Mouse (Mus musculus): Measurements from ENCODE around the gene Gm49361. TPM values are rescaled to one million over a fixed set of nuclear protein-coding genes. Genes with fewer than 3 reads are reported as not detected.

Gm49361 gene
- total and polyA plus RNA-seq, 3 experiments: not detected

DNA sequence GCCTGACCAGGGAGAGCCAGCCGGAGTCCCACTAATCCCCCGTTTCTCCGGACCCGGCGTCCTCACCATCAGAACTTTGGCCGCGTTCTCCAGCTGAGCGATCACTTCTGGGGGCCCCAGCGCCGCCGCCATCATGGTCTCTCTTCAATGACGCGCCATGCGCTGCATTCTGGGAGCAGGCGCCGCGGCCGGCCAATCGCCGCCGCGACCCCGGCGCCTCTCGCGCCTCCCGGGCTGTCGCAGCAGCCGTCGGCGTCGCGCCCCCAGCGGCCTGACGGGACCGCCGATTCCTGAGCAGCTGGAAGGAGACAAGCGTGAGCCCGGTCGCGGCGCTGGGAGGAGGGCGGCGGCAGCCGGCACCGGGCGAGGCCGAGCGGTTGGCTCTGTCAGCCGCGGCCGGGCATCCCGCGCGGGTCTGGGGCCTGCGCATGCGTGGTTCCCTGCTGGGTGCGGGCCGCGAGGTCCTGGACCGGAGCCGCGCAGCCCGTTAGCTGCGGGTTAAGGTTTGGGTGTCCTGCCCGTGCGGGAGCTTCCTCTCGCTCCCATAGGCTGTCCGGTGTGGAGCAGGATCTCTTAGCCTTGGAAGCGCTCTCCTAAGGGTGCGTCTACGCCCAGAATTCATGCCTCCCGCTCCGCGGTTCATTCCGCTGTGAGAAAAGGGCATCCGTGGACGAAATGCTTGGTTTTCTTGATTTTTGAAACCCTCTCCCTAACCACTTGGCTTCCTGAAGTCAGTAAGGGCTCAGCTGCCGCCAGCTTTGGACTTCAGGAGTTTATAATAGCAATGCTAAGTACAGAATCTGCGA, 80.9 kb downstream of the Gm49361 start, which contains the start of gene Xpo4:
Gene Xpo4 (minus strand): TSS at position 609 of the 806 bp plus-strand sequence.
- dilution Hi-C loops (cut with MboI; ENCODE audit: extremely low pct_ligation_motif_present, extremely low pct_unique_long_range_greater_than_20kb, low sequenced_read_pairs): no loop called here

DNA sequence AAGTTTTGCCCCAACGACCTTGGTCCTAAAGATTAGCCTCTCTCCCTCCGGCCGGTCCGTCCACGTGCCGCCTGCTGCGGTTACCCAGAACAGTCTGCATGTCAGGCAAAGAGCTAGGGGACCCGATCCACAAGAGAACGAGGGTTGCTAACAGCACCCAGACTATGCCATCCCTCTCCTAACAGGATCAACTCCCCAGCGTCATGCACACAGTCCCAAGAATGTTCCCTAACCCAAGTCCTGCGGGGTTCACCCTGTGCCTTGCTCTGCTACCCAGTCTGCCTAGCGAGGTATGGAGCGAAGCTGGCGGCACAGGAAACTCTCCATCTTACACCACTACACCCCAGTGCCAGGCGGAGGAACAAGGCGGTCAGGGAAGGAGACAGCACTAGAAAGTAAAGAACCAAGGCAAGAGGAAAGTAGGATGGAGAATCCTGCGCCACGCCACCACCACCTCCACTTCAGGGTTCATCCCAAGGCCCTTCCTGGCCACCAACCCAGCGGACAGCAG, 81.5 kb downstream of the Gm49361 start:
- H3K4me1 ChIP-seq (ENCODE audit: control insufficient read depth in 1 of 2, insufficient read depth in 2 of 2): peaks cover 2 to 29% of the 10 kb centered on the region in 2 experiments; a peak in 3 of 4 replicates
- TF ChIP-seq E2F4 (IDR thresholded peaks at IDR 0.05; ENCODE audit: insufficient replicate concordance, low read depth, low read length): 0 out of 2 replicates have a peak, but pooled peaks have one; percentile 25
- peak; percentile 92 for TF ChIP-seq MYC (IDR thresholded peaks at IDR 0.05; ENCODE audit: low read depth, low read length)
- no peak for TF ChIP-seq EP300 (IDR thresholded peaks at IDR 0.05; ENCODE audit: low read length)
- TF ChIP-seq MAX (IDR thresholded peaks at IDR 0.05; ENCODE audit: low read length): peak; percentile 81
- peak; percentile 68 for TF ChIP-seq MXI1 (IDR thresholded peaks at IDR 0.05; ENCODE audit: low read depth, low read length)
- TF ChIP-seq BHLHE40 (IDR thresholded peaks at IDR 0.05; ENCODE audit: low read depth, low read length): peak; percentile 85
- TF ChIP-seq JUN (IDR thresholded peaks at IDR 0.05; ENCODE audit: insufficient read depth, low read depth, low read length): no peak
- no peak for TF ChIP-seq ZMIZ1 (IDR thresholded peaks at IDR 0.05; ENCODE audit: low read depth, low read length)
- H3K27ac ChIP-seq (ENCODE audit: insufficient read depth, low read depth): peak overlapping the region; percentile 70; the same call in 1 of the 2 replicates
- DNase-seq (ENCODE audit: extremely low read depth): peak; percentile 44
- dilution Hi-C loops (cut with MboI; ENCODE audit: extremely low pct_ligation_motif_present, extremely low pct_unique_long_range_greater_than_20kb, low sequenced_read_pairs): no loop called here
- peak overlapping the region; percentile 71 to 95 (median 95) for H3K4me3 ChIP-seq (replicated peaks in 1 of 3; ENCODE audit: low read depth in 2 of 3, low read length in 2 of 3, poor library complexity in 1 of 3)
- in situ Hi-C loops (cut with MboI; ENCODE audit: low pct_ligation_motif_present, low pct_unique_long_range_greater_than_20kb, low sequenced_read_pairs): no loop called here
- peaks cover 5 to 19% of the 10 kb centered on the region in 2 experiments for H3K36me3 ChIP-seq (replicated peaks in 1 of 2; ENCODE audit: control insufficient read depth in 1 of 2, insufficient read depth in 1 of 2, low read length in 1 of 2)
- no peaks in the 10 kb centered on the region for H3K27me3 ChIP-seq (replicated peaks)
- H3K4me2 ChIP-seq (ENCODE audit: insufficient read depth, low read depth, poor library complexity, severe bottlenecking): peak overlapping the region; percentile 77
- no peaks in the 10 kb centered on the region for H3K9me3 ChIP-seq (replicated peaks; ENCODE audit: low read length)
- peaks cover 57% of the 10 kb centered on the region for H3K79me2 ChIP-seq (replicated peaks; ENCODE audit: control insufficient read depth, extremely low read depth, insufficient read depth, poor library complexity, severe bottlenecking)
- H3K9ac ChIP-seq (ENCODE audit: insufficient read depth, low read depth): peak overlapping the region; percentile 84

More for the DNA sequence above, 80.9 kb downstream of the Gm49361 start, which contains the start of gene Xpo4:
- in situ Hi-C loops (cut with MboI; ENCODE audit: low pct_ligation_motif_present, low pct_unique_long_range_greater_than_20kb, low sequenced_read_pairs): no loop called here
- Histone ChIP-seq H3K27me3 (replicated peaks) (no peaks in the 10 kb centered on the region), H3K79me2 (replicated peaks; ENCODE audit: control insufficient read depth, extremely low read depth, insufficient read depth, poor library complexity, severe bottlenecking) (peaks cover 50% of the 10 kb centered on the region), H3K4me3 (replicated peaks in 1 of 3; ENCODE audit: low read depth in 2 of 3, low read length in 2 of 3, poor library complexity in 1 of 3) (peak within 1 kb of the TSS; percentile 71 to 95 (median 95)), H3K36me3 (replicated peaks in 1 of 2; ENCODE audit: control insufficient read depth in 1 of 2, insufficient read depth in 1 of 2, low read length in 1 of 2) (peaks cover 5 to 14% of the 10 kb centered on the region in 2 experiments), H3K27ac (ENCODE audit: insufficient read depth, low read depth) (peak within 1 kb of the TSS; percentile 70), H3K4me1 (ENCODE audit: control insufficient read depth in 1 of 2, insufficient read depth in 2 of 2) (peaks cover 2 to 29% of the 10 kb centered on the region in 2 experiments; a peak in 3 of 4 replicates), H3K9me3 (replicated peaks; ENCODE audit: low read length) (no peaks in the 10 kb centered on the region), H3K9ac (ENCODE audit: insufficient read depth, low read depth) (peak within 1 kb of the TSS; percentile 84), H3K4me2 (ENCODE audit: insufficient read depth, low read depth, poor library complexity, severe bottlenecking) (peak within 1 kb of the TSS; percentile 100)
- peak; percentile 73 for DNase-seq (ENCODE audit: extremely low read depth)
- TF ChIP-seq KAT2A (IDR thresholded peaks at IDR 0.05; ENCODE audit: insufficient replicate concordance, low read length) (peak; percentile 78; the same call in 1 of the 2 replicates), PAX5 (IDR thresholded peaks at IDR 0.05; ENCODE audit: low read length) (no peak), TBP (conservative IDR thresholded peaks at IDR 0.05; ENCODE audit: low read depth, low read length) (0 out of 2 replicates have a peak, but pooled peaks have one; percentile 46), USF2 (conservative IDR thresholded peaks at IDR 0.05; ENCODE audit: low read depth, low read length) (no peak), SIN3A (IDR thresholded peaks at IDR 0.05; ENCODE audit: low read length) (peak; percentile 81), HCFC1 (IDR thresholded peaks at IDR 0.05; ENCODE audit: low read depth, low read length) (peak; percentile 78), ETS1 (conservative IDR thresholded peaks at IDR 0.05; ENCODE audit: low read depth, low read length) (no peak), BHLHE40 (IDR thresholded peaks at IDR 0.05; ENCODE audit: low read depth, low read length) (no peak), ZC3H11A (IDR thresholded peaks at IDR 0.05; ENCODE audit: low read depth, low read length) (no peak), RAD21 (IDR thresholded peaks at IDR 0.05; ENCODE audit: low read depth, low read length) (no peak), ZKSCAN1 (IDR thresholded peaks at IDR 0.05; ENCODE audit: borderline replicate concordance, low read depth, low read length) (no peak), NRF1 (IDR thresholded peaks at IDR 0.05; ENCODE audit: low read depth, low read length) (peak; percentile 89), MXI1 (IDR thresholded peaks at IDR 0.05; ENCODE audit: low read depth, low read length) (peak; percentile 75), CTCF (conservative IDR thresholded peaks at IDR 0.05 in 1 of 2, IDR thresholded peaks at IDR 0.05 in 1 of 2; ENCODE audit: low read depth in 2 of 2, low read length in 2 of 2) (peak in 1 of 2 experiments; percentile 32; a peak in 1 of 4 replicates), CHD2 (IDR thresholded peaks at IDR 0.05; ENCODE audit: low read length) (peak; percentile 59), JUN (IDR thresholded peaks at IDR 0.05; ENCODE audit: insufficient read depth, low read depth, low read length) (no peak), JUND (conservative IDR thresholded peaks at IDR 0.05; ENCODE audit: low read depth, low read length) (no peak), GABPA (IDR thresholded peaks at IDR 0.05; ENCODE audit: insufficient replicate concordance, low read depth, low read length) (no peak), MAFK (IDR thresholded peaks at IDR 0.05; ENCODE audit: insufficient replicate concordance, low read length) (no peak), UBTF (IDR thresholded peaks at IDR 0.05; ENCODE audit: low read depth, low read length) (peak; percentile 97), CHD1 (IDR thresholded peaks at IDR 0.05; ENCODE audit: low read depth, low read length) (peak; percentile 25; the same call in 1 of the 2 replicates), EP300 (IDR thresholded peaks at IDR 0.05; ENCODE audit: low read length) (no peak), MAZ (IDR thresholded peaks at IDR 0.05; ENCODE audit: low read depth, low read length) (0 out of 2 replicates have a peak, but pooled peaks have one; percentile 29), TCF12 (IDR thresholded peaks at IDR 0.05; ENCODE audit: low read depth, low read length) (peak; percentile 91), NELFE (IDR thresholded peaks at IDR 0.05; ENCODE audit: low read depth, low read length) (peak; percentile 86), POLR2A (IDR thresholded peaks at IDR 0.05; ENCODE audit: low read depth, low read length) (peak; percentile 81), IRF4 (IDR thresholded peaks at IDR 0.05; ENCODE audit: low read depth, low read length) (0 out of 2 replicates have a peak, but pooled peaks have one; percentile 2), SMC3 (IDR thresholded peaks at IDR 0.05; ENCODE audit: low read depth, low read length) (no peak), POLR2AphosphoS2 (IDR thresholded peaks at IDR 0.05; ENCODE audit: low read depth, low read length) (peak; percentile 46; the same call in 1 of the 2 replicates), RCOR1 (conservative IDR thresholded peaks at IDR 0.05; ENCODE audit: low read depth, low read length) (0 out of 2 replicates have a peak, but pooled peaks have one; percentile 11), E2F4 (IDR thresholded peaks at IDR 0.05; ENCODE audit: insufficient replicate concordance, low read depth, low read length) (no peak), USF1 (IDR thresholded peaks at IDR 0.05; ENCODE audit: low read depth, low read length) (no peak), ELF1 (IDR thresholded peaks at IDR 0.05; ENCODE audit: low read depth, low read length) (peak; percentile 40; the same call in 1 of the 2 replicates), MAX (IDR thresholded peaks at IDR 0.05; ENCODE audit: low read length) (peak; percentile 9; the same call in 1 of the 2 replicates), ZNF384 (IDR thresholded peaks at IDR 0.05; ENCODE audit: low read depth, low read length) (no peak), ZMIZ1 (IDR thresholded peaks at IDR 0.05; ENCODE audit: low read depth, low read length) (peak; percentile 92; the same call in 1 of the 2 replicates), MYC (IDR thresholded peaks at IDR 0.05; ENCODE audit: low read depth, low read length) (no peak), MEF2A (IDR thresholded peaks at IDR 0.05; ENCODE audit: borderline replicate concordance, low read depth, low read length) (peak; percentile 37; the same call in 1 of the 2 replicates)
